Mouse (Mus musculus): ENCODE results near the gene Fam20a. TPM values are rescaled to one million over a fixed set of nuclear protein-coding genes. Genes with fewer than 3 reads are reported as not detected.
A peak's percentile ranks its signal among the peaks of the same experiment; 100 is the strongest.

Fam20a gene
- total and polyA plus RNA-seq, 2 experiments, result 6.9 to 30.6 TPM

DNA sequence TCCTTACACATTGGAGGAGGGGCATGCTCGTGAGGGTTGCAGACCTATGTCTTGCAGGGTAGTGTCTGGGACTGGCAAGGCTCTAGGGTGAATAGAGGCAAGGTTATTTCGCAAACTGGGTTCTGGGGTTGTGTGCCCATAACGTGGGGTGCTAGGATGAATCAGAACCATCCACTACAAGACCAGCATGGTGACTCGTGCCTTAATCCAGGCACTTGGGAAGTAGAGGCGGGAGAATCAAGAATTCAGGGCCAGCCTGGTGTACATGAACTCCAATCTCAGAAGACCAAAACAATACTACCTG, 50.1 kb downstream of the Fam20a start:
- no peak overlapping the region for H3K4me3 ChIP-seq (ENCODE audit: insufficient read depth, low read depth, low read length)
- H3K27ac ChIP-seq (replicated peaks; ENCODE audit: insufficient read depth, low read depth, low read length), result no peak overlapping the region
- H3K9ac ChIP-seq (ENCODE audit: low read depth, low read length), result no peak overlapping the region
- no peaks in the 10 kb centered on the region for H3K27me3 ChIP-seq (ENCODE audit: control insufficient read depth, insufficient read depth, low read length)
- peaks cover 28% of the 10 kb centered on the region for H3K36me3 ChIP-seq (ENCODE audit: control insufficient read depth, insufficient read depth, low read length)
- TF ChIP-seq POLR2A (IDR thresholded peaks at IDR 0.05; ENCODE audit: extremely low read depth, insufficient read depth, low read length), result no peak
- TF ChIP-seq CTCF (IDR thresholded peaks at IDR 0.05; ENCODE audit: low read depth, low read length), result no peak
- no peaks in the 10 kb centered on the region for H3K4me1 ChIP-seq (ENCODE audit: control insufficient read depth, insufficient read depth, low read length)
- WGBS, result 75% methylated on average over 5 of the region's 5 CpGs
- no peaks in the 10 kb centered on the region for H3K79me2 ChIP-seq (ENCODE audit: control insufficient read depth, insufficient read depth, low read length)
- no peak for DNase-seq (ENCODE audit: extremely low read depth, low read depth, low spot score)

DNA sequence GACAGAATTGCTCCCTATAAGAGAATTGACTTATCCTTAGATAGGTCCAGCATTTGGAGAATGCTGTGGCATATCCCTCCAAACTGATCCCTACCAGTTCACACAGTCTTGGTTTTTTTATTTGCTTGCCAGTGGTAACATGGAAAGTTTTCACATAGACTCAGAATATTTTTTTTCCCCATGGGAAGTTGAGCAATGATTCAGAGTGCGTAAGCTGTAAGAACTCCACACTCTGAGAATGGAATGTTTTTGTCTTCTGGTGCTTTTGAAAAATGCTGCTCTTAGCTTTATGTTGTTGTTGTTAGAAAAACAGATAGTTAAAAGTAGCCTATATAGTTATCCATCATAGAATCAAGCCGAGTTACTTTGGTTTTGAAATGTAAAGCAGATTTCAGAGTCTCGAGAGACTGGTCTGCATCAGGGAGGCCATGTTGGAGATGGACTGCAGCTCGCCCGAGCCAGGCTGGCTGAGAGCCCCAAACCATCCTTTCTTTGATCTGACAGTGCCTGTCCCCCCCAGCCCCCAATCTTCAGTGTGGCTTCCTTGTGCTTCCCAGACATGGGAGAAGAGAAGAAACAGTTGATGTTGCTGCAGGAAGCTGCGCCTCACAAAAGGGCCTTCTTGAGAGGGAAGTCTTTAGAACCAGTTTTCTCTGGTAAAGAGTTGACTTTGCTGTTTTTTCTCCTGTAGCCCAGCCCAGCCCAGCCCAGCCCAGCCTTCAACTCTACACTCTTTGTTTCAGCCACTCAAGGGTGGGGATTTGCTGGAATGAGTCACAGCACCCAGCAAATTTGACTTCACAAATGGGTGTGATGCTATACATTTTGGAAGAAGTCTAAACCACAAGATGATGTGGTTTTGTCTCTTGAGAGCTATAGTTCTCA, 50.7 kb downstream of the Fam20a start:
- Histone ChIP-seq H3K36me3 (ENCODE audit: control insufficient read depth, insufficient read depth, low read length) (peaks cover 34% of the 10 kb centered on the region), H3K27ac (replicated peaks; ENCODE audit: insufficient read depth, low read depth, low read length) (no peak overlapping the region), H3K9ac (ENCODE audit: low read depth, low read length) (no peak overlapping the region), H3K27me3 (ENCODE audit: control insufficient read depth, insufficient read depth, low read length) (no peaks in the 10 kb centered on the region), H3K79me2 (ENCODE audit: control insufficient read depth, insufficient read depth, low read length) (no peaks in the 10 kb centered on the region), H3K4me1 (ENCODE audit: control insufficient read depth, insufficient read depth, low read length) (no peaks in the 10 kb centered on the region), H3K4me3 (ENCODE audit: insufficient read depth, low read depth, low read length) (no peak overlapping the region)
- DNase-seq (ENCODE audit: extremely low read depth, low read depth, low spot score), result no peak
- TF ChIP-seq CTCF (IDR thresholded peaks at IDR 0.05; ENCODE audit: low read depth, low read length) (no peak), POLR2A (IDR thresholded peaks at IDR 0.05; ENCODE audit: extremely low read depth, insufficient read depth, low read length) (no peak)
- WGBS, result 83% methylated on average over 6 of the region's 6 CpGs

DNA sequence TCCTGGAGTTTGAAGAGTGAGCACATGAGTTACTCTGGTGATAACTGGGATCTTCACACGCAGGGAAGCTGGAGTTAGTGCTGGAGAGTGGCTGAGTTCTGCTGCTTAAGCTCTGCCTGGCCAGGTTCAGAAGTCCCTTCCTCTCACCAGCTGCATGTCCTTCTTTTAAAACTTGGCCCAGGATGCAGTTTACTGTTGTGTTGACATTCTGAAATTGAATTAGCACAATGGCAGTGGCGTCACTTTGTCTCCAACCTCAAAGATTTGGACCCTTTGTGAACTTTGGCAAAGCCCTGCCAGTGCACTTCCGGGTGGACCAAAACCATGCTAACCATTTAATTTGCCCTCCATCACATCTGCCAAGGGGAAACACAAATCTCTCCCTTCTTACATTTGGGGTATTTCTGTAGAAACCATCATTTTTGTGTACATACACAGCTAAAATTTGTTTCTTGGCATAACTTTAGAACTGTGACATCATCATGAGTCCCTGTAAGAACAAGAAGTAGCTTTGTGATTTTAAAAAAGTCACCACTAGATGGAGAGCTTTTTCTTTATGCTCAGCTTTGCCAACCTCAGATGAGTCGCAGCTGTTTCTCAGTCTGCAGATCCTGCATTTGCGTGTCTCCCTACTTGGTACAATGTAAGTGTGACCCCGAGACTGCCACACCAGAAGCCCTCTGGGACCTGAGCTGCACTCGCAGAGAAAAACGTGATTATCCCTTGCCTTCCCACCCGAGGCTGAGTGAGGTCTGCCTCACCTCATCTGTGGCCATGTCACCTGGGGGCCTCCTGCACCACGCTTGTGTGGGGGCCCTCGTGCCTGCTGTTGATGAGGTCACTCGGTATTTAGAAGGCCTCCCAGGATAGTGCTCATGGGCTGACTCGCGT, 51.8 kb downstream of the Fam20a start:
- no peak overlapping the region for H3K4me3 ChIP-seq (ENCODE audit: insufficient read depth, low read depth, low read length)
- DNase-seq (ENCODE audit: extremely low read depth, low read depth, low spot score), result peak; percentile 77
- H3K36me3 ChIP-seq (ENCODE audit: control insufficient read depth, insufficient read depth, low read length), result peaks cover 45% of the 10 kb centered on the region
- peak; percentile 19; the same call in 1 of the 2 replicates for TF ChIP-seq CTCF (IDR thresholded peaks at IDR 0.05; ENCODE audit: low read depth, low read length)
- no peak for TF ChIP-seq POLR2A (IDR thresholded peaks at IDR 0.05; ENCODE audit: extremely low read depth, insufficient read depth, low read length)
- 39% methylated on average over 14 of the region's 14 CpGs for WGBS
- peak overlapping the region; percentile 45 for H3K27ac ChIP-seq (replicated peaks; ENCODE audit: insufficient read depth, low read depth, low read length)
- H3K79me2 ChIP-seq (ENCODE audit: control insufficient read depth, insufficient read depth, low read length), result no peaks in the 10 kb centered on the region
- no peak overlapping the region for H3K9ac ChIP-seq (ENCODE audit: low read depth, low read length)
- H3K4me1 ChIP-seq (ENCODE audit: control insufficient read depth, insufficient read depth, low read length), result no peaks in the 10 kb centered on the region
- no peaks in the 10 kb centered on the region for H3K27me3 ChIP-seq (ENCODE audit: control insufficient read depth, insufficient read depth, low read length)

DNA sequence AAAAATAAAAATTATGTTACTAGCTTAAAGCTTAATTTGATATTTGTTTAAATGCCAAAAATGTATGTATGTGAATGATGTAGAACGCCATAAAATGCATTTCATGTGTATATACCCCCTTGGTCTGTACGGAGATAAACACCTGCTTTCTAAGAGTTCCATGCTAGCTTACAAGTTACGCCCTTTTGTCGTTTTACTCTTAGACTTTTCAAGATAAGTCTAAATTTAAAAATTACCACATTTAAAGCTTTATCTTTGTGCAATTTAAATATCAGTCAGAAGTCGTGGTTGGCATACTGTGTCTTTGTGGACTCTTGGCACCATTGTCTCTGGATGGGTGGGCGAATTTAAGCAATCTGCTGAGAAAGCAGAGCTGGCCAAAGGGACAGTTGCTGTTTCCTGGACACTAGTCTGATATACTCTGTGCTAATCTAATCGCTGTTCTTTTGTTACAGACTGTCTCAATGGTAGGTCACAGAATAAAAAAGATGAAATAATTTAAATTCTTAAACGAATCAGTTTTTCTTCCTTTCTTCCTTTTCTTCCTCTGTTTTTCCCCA, 52.9 kb downstream of the Fam20a start:
- H3K27me3 ChIP-seq (ENCODE audit: control insufficient read depth, insufficient read depth, low read length), result no peaks in the 10 kb centered on the region
- H3K79me2 ChIP-seq (ENCODE audit: control insufficient read depth, insufficient read depth, low read length), result peaks cover 2% of the 10 kb centered on the region; the same call in 1 of the 2 replicates
- H3K4me1 ChIP-seq (ENCODE audit: control insufficient read depth, insufficient read depth, low read length), result no peaks in the 10 kb centered on the region
- no peak overlapping the region for H3K27ac ChIP-seq (replicated peaks; ENCODE audit: insufficient read depth, low read depth, low read length)
- 76% methylated on average over 8 of the region's 8 CpGs for WGBS
- DNase-seq (ENCODE audit: extremely low read depth, low read depth, low spot score), result no peak
- H3K4me3 ChIP-seq (ENCODE audit: insufficient read depth, low read depth, low read length), result no peak overlapping the region
- H3K36me3 ChIP-seq (ENCODE audit: control insufficient read depth, insufficient read depth, low read length), result peaks cover 55% of the 10 kb centered on the region
- TF ChIP-seq POLR2A (IDR thresholded peaks at IDR 0.05; ENCODE audit: extremely low read depth, insufficient read depth, low read length), result no peak
- no peak for TF ChIP-seq CTCF (IDR thresholded peaks at IDR 0.05; ENCODE audit: low read depth, low read length)
- H3K9ac ChIP-seq (ENCODE audit: low read depth, low read length), result no peak overlapping the region

DNA sequence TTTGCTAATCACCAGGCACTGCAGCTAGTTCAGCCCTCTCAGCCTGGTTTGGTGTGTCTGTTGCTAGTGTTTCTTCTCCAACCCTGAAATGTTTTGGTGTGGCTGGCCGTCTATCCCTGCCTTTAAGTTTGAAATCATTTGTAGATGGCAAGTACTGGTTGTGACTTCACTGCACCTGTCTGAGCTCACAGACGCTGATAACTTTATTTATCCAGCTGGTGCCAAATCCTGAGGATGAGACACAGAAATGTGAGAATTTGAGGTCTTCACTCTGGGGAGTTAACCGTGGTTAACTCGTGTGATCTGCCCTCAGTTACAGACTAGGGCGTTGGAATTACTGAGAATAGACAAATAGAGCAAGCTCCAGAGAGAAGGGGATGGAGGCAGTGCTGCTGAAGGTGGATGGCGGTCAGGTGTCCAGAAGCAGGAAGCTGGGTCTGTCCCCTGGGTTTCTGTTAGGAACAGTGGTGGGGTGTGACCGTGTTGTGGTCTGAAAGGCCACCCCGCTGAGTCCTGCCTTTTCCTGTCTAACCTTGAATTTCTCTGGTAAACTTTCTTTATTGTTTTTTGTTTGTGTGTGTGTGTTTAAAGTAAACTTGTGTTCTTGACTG, 53.9 kb downstream of the Fam20a start:
- H3K36me3 ChIP-seq (ENCODE audit: control insufficient read depth, insufficient read depth, low read length), result peaks cover 60% of the 10 kb centered on the region
- peaks cover 3% of the 10 kb centered on the region; the same call in 1 of the 2 replicates for H3K79me2 ChIP-seq (ENCODE audit: control insufficient read depth, insufficient read depth, low read length)
- no peak overlapping the region for H3K9ac ChIP-seq (ENCODE audit: low read depth, low read length)
- no peak for TF ChIP-seq CTCF (IDR thresholded peaks at IDR 0.05; ENCODE audit: low read depth, low read length)
- TF ChIP-seq POLR2A (IDR thresholded peaks at IDR 0.05; ENCODE audit: extremely low read depth, insufficient read depth, low read length), result no peak
- no peak overlapping the region for H3K4me3 ChIP-seq (ENCODE audit: insufficient read depth, low read depth, low read length)
- no peak for DNase-seq (ENCODE audit: extremely low read depth, low read depth, low spot score)
- no peaks in the 10 kb centered on the region for H3K4me1 ChIP-seq (ENCODE audit: control insufficient read depth, insufficient read depth, low read length)
- no peak overlapping the region for H3K27ac ChIP-seq (replicated peaks; ENCODE audit: insufficient read depth, low read depth, low read length)
- no peaks in the 10 kb centered on the region for H3K27me3 ChIP-seq (ENCODE audit: control insufficient read depth, insufficient read depth, low read length)
- 58% methylated on average over 8 of the region's 8 CpGs for WGBS

Data from liver, adult 2 months (tissue).